Mouse (Mus musculus) right cerebral cortex, postnatal 25 days (tissue): Measurements from ENCODE around the gene Senp7.

Source experiments
- DNase-seq: peaks from one replicate; pipeline ENCODE4 v3.0.0; 2022

Gene Senp7

GRCm38 (mm10) chr16:56139921-56140320 lies 91.8 kb downstream of the Senp7 start:
- DNase-seq: no peak

- DNase-seq: no peak
Measured at GRCm38 (mm10) chr16:56144876-56145555, 96.9 kb downstream of the Senp7 start.

GRCm38 (mm10) chr16:56147679-56148078 lies 99.5 kb downstream of the Senp7 start:
- no peak for DNase-seq

- no peak for DNase-seq
Measured at GRCm38 (mm10) chr16:56163466-56163865, 115.3 kb downstream of the Senp7 start.

GRCm38 (mm10) chr16:56170247-56170646 lies 122.1 kb downstream of the Senp7 start:
- DNase-seq: no peak

- DNase-seq: no peak
Measured at GRCm38 (mm10) chr16:56175867-56176581, 127.9 kb downstream of the Senp7 start.

- no peak for DNase-seq
Measured at GRCm38 (mm10) chr16:56186863-56187262, 138.7 kb downstream of the Senp7 start.

GRCm38 (mm10) chr16:56188198-56188597 lies 140.1 kb downstream of the Senp7 start:
- DNase-seq: peak; percentile 11

- DNase-seq: no peak
Measured at GRCm38 (mm10) chr16:56204051-56204450, 155.9 kb downstream of the Senp7 start, which contains the start of gene Impg2. Impg2 (plus strand) TSS chr16:56204313.

GRCm38 (mm10) chr16:56212740-56213139 lies 164.6 kb downstream of the Senp7 start:
- DNase-seq: no peak

GRCm38 (mm10) chr16:56227686-56228085 lies 179.5 kb downstream of the Senp7 start:
- DNase-seq: no peak

- no peak for DNase-seq
Measured at GRCm38 (mm10) chr16:56229455-56229854, 181.3 kb downstream of the Senp7 start.

GRCm38 (mm10) chr16:56231300-56231699 lies 183.2 kb downstream of the Senp7 start:
- DNase-seq: no peak

GRCm38 (mm10) chr16:56232736-56233135 lies 184.6 kb downstream of the Senp7 start:
- no peak for DNase-seq
